Mouse (Mus musculus) ZHBTc4 (cell line): ENCODE measurements at regions not wholly inside any gene's neighbourhood (a gene's known extent, or its start where the extent isn't known, plus 50 kb on each side); places are given as distances from the start of the nearest gene placed in this dataset.

Experiments
- DNase-seq: peaks from one replicate; pipeline ENCODE4 v3.0.0-alpha.2; 2011; ENCODE audit warnings: low read depth, low spot score

GRCm38 (mm10) chr12:109272101-109272500 is 180.5 kb upstream of the Dlk1 start:
- no peak for DNase-seq

- peak; percentile 55 for DNase-seq
Observed at GRCm38 (mm10) chr12:109314850-109315249, 137.8 kb upstream of the Dlk1 start.

GRCm38 (mm10) chr12:109325986-109326385 is 126.6 kb upstream of the Dlk1 start:
- peak; percentile 13 for DNase-seq

- DNase-seq = no peak
Observed at GRCm38 (mm10) chr12:109371327-109371726, 81.3 kb upstream of the Dlk1 start.

GRCm38 (mm10) chr12:109385794-109386193 is 66.8 kb upstream of the Dlk1 start:
- no peak for DNase-seq

- DNase-seq = peak; percentile 53
Observed at GRCm38 (mm10) chr12:109388791-109389190, 63.8 kb upstream of the Dlk1 start.

- no peak for DNase-seq
Observed at GRCm38 (mm10) chr12:109390388-109390920, 62.2 kb upstream of the Dlk1 start.

- no peak for DNase-seq
Observed at GRCm38 (mm10) chr12:109390978-109391377, 61.6 kb upstream of the Dlk1 start.

- no peak for DNase-seq
Observed at GRCm38 (mm10) chr12:109393326-109393725, 59.3 kb upstream of the Dlk1 start.

GRCm38 (mm10) chr12:109393795-109394194 is 58.8 kb upstream of the Dlk1 start:
- peak; percentile 61 for DNase-seq

- DNase-seq = no peak
Observed at GRCm38 (mm10) chr12:109394396-109394795, 58.2 kb upstream of the Dlk1 start.

- no peak for DNase-seq
Observed at GRCm38 (mm10) chr12:109396614-109397013, 56.0 kb upstream of the Dlk1 start.

GRCm38 (mm10) chr12:109397175-109398058 is 55.2 kb upstream of the Dlk1 start:
- no peak for DNase-seq

GRCm38 (mm10) chr12:109398473-109398872 is 54.1 kb upstream of the Dlk1 start:
- no peak for DNase-seq

- no peak for DNase-seq
Observed at GRCm38 (mm10) chr12:109398951-109399350, 53.7 kb upstream of the Dlk1 start.

GRCm38 (mm10) chr12:109399591-109399990 is 53.0 kb upstream of the Dlk1 start:
- no peak for DNase-seq

GRCm38 (mm10) chr12:109400041-109400440 is 52.6 kb upstream of the Dlk1 start:
- no peak for DNase-seq

GRCm38 (mm10) chr12:109400936-109401586 is 51.6 kb upstream of the Dlk1 start:
- peak; percentile 39 for DNase-seq

- no peak for DNase-seq
Observed at GRCm38 (mm10) chr12:109401696-109402095, 50.9 kb upstream of the Dlk1 start.

GRCm38 (mm10) chr12:109402226-109402625 is 50.4 kb upstream of the Dlk1 start:
- DNase-seq = no peak
